9 mouse cellular contexts compared by ENCODE assay signal in genomic region chr12:55778301-55778700, GRCm38 (mm10). TPM values are rescaled to one million over a fixed set of nuclear protein-coding genes. Genes with fewer than 3 reads are reported as not detected.
DNase-seq lines count a peak whose midpoint lies in the region; ATAC-seq and TF ChIP-seq lines count a peak whose summit lies in the region.
"Had no signal": no experiment of that assay in that cellular context is flagged by ENCODE, and none has a peak within 500 bp of the region (broad histone marks: within the 10 kb centered on the region; RNA-seq: fewer than 3 reads in every experiment).

No protein-coding gene starts in this region.

- no peak for TF ChIP-seq POLR2A in liver, adult 2 months (IDR thresholded peaks at IDR 0.05; ENCODE audit: extremely low read depth, insufficient read depth, low read length)
- TF ChIP-seq POLR2A in bone marrow, adult 2 months (IDR thresholded peaks at IDR 0.05; ENCODE audit: borderline replicate concordance, control insufficient read depth, low read depth, low read length) = no peak

- no peak overlapping the region for H3K4me2 ChIP-seq in liver, embryonic 11.5 days
- H3K4me2 ChIP-seq in forebrain, embryonic 12.5 days = no peak overlapping the region

- no peaks in the 10 kb centered on the region for H3K27me3 ChIP-seq in liver, adult 2 months (ENCODE audit: control insufficient read depth, insufficient read depth, low read length)
- H3K27me3 ChIP-seq in liver, embryonic 11.5 days (replicated peaks; ENCODE audit: control insufficient read depth, insufficient read depth, low read length) = no peaks in the 10 kb centered on the region
- no peaks in the 10 kb centered on the region for H3K27me3 ChIP-seq in G1E (ENCODE audit: insufficient read depth, low read length)
- H3K27me3 ChIP-seq in forebrain, embryonic 12.5 days = no peaks in the 10 kb centered on the region

- H3K9ac ChIP-seq in liver, adult 2 months (ENCODE audit: low read depth, low read length) = no peak overlapping the region
- no peak overlapping the region for H3K9ac ChIP-seq in liver, embryonic 11.5 days (ENCODE audit: low read depth, low read length)
- no peak overlapping the region for H3K9ac ChIP-seq in forebrain, embryonic 12.5 days

- no peak overlapping the region for H3K27ac ChIP-seq in liver, adult 2 months (replicated peaks; ENCODE audit: insufficient read depth, low read depth, low read length)
- no peak overlapping the region for H3K27ac ChIP-seq in liver, embryonic 11.5 days (ENCODE audit: low read depth, low read length)
- H3K27ac ChIP-seq in bone marrow, adult 2 months (ENCODE audit: control insufficient read depth, insufficient read depth, low read depth, low read length, poor library complexity) = no peak overlapping the region
- H3K27ac ChIP-seq in forebrain, embryonic 12.5 days = no peak overlapping the region
- H3K27ac ChIP-seq: macrophage had no signal

- WGBS in liver, adult 2 months = 79% methylated on average over 2 of the region's 2 CpGs
- WGBS in liver, embryonic 11.5 days = 80% methylated on average over 2 of the region's 2 CpGs
- 84% methylated on average over 2 of the region's 2 CpGs for WGBS in bone marrow, adult 2 months
- 90% methylated on average over 2 of the region's 2 CpGs for WGBS in forebrain, embryonic 12.5 days

- H3K4me3 ChIP-seq in liver, adult 2 months (ENCODE audit: insufficient read depth, low read depth, low read length) = no peak overlapping the region
- H3K4me3 ChIP-seq in liver, embryonic 11.5 days (ENCODE audit: low read depth, low read length) = no peak overlapping the region
- H3K4me3 ChIP-seq in G1E (ENCODE audit: low read depth, low read length) = no peak overlapping the region
- H3K4me3 ChIP-seq in bone marrow, adult 2 months (replicated peaks; ENCODE audit: control insufficient read depth, low read depth, low read length) = no peak overlapping the region
- no peak overlapping the region for H3K4me3 ChIP-seq in forebrain, embryonic 12.5 days (replicated peaks)

- TF ChIP-seq CTCF in liver, adult 2 months (IDR thresholded peaks at IDR 0.05; ENCODE audit: low read depth, low read length) = peak; percentile 68
- peak; percentile 38; the same call in 1 of the 2 replicates for TF ChIP-seq CTCF in G1E (IDR thresholded peaks at IDR 0.05; ENCODE audit: low read depth, low read length)
- peak; percentile 51 for TF ChIP-seq CTCF in bone marrow, adult 2 months (IDR thresholded peaks at IDR 0.05; ENCODE audit: control insufficient read depth, insufficient read depth, low read length)

- H3K9me3 ChIP-seq in liver, embryonic 11.5 days (ENCODE audit: control insufficient read depth, low read length) = no peaks in the 10 kb centered on the region
- H3K9me3 ChIP-seq in G1E (replicated peaks) = no peaks in the 10 kb centered on the region
- no peaks in the 10 kb centered on the region for H3K9me3 ChIP-seq in forebrain, embryonic 12.5 days

- no peaks in the 10 kb centered on the region for H3K79me2 ChIP-seq in liver, adult 2 months (ENCODE audit: control insufficient read depth, insufficient read depth, low read length)

- ATAC-seq in liver, embryonic 11.5 days (replicated peaks; ENCODE audit: low FRiP score) = no peak; the same call in 1 of the 2 replicates
- ATAC-seq in G1E (ENCODE audit: extremely low read depth, insufficient number of reproducible peaks, low FRiP score, poor library complexity, severe bottlenecking) = no peak
- ATAC-seq in forebrain, embryonic 12.5 days (ENCODE audit: low FRiP score) = no peak

- peaks cover 12% of the 10 kb centered on the region for H3K36me3 ChIP-seq in liver, adult 2 months (ENCODE audit: control insufficient read depth, insufficient read depth, low read length)
- no peaks in the 10 kb centered on the region for H3K36me3 ChIP-seq in liver, embryonic 11.5 days (ENCODE audit: control insufficient read depth, insufficient read depth, low read length)
- peaks cover 49% of the 10 kb centered on the region for H3K36me3 ChIP-seq in G1E (replicated peaks)
- peaks cover 11% of the 10 kb centered on the region; the same call in 1 of the 2 replicates for H3K36me3 ChIP-seq in forebrain, embryonic 12.5 days (replicated peaks)

- no peaks in the 10 kb centered on the region for H3K4me1 ChIP-seq in liver, adult 2 months (ENCODE audit: control insufficient read depth, insufficient read depth, low read length)
- H3K4me1 ChIP-seq in liver, embryonic 11.5 days (replicated peaks; ENCODE audit: control insufficient read depth, insufficient read depth, low read length) = no peaks in the 10 kb centered on the region
- H3K4me1 ChIP-seq in G1E (ENCODE audit: insufficient read depth, low read depth, low read length) = peaks cover 2% of the 10 kb centered on the region; the same call in 1 of the 2 replicates
- no peaks in the 10 kb centered on the region; the same call in 1 of the 2 replicates for H3K4me1 ChIP-seq in bone marrow, adult 2 months (ENCODE audit: control insufficient read depth, insufficient read depth, low read length)
- H3K4me1 ChIP-seq in forebrain, embryonic 12.5 days = no peaks in the 10 kb centered on the region

- intact Hi-C loops in heart, postnatal 10 days (cut with DNase I) = loop anchor here (1.0 kb wide), 1 partner anchor 53 kb away; no protein-coding TSS in a partner anchor
- intact Hi-C loops in left cerebral cortex, postnatal 36 days (cut with DNase I) = loop anchor here (5.0 kb wide), 1 partner anchor 44 kb away; the partner anchor contains the start of gene Ralgapa1

- DNase-seq in liver, adult 2 months (ENCODE audit: extremely low read depth, low read depth, low spot score) = peak; percentile 13
- no peak for DNase-seq in liver, embryonic 11.5 days (ENCODE audit: low spot score)
- DNase-seq in G1E (ENCODE audit: low spot score) = peak; percentile 11
- peak; percentile 31 to 57 for DNase-seq in heart, postnatal 10 days
- peak; percentile 51 for DNase-seq in lung, postnatal 36 days
- DNase-seq in left cerebral cortex, postnatal 36 days (ENCODE audit: low spot score in 2 of 2) = no peak

RNA-seq across cellular contexts. Expression of gene Ralgapa1, which starts 42.7 kb away (rescaled TPM):
- 7.7 and 14.4 TPM in 2 replicates for total RNA-seq in liver, adult 2 months (2014; rRNA removed)
- 2.7 and 3.3 TPM in 2 replicates for polyA plus RNA-seq in liver, adult 2 months (2012; rRNA removed)
- 12.0 and 12.3 TPM in 2 replicates for polyA plus RNA-seq in liver, embryonic 11.5 days (2014; fragmentation: Nextera tagmentation; extraction: Ambion mirVana)
- total RNA-seq in G1E (2014; fragmentation: Nextera tagmentation) (169 and 177 TPM in 2 replicates), G1E (2017) (49.1 and 57.9 TPM in 2 replicates)
- 13.3 and 13.6 TPM in 2 replicates for polyA plus RNA-seq in G1E (2012)
- 6.5 and 10.3 TPM in 2 replicates for polyA plus RNA-seq in bone marrow, adult 2 months (2011; ENCODE audit: insufficient read depth, insufficient read length, low replicate concordance, missing spikeins)
- total RNA-seq in heart, postnatal 10 days (2021) = 10 to 100 TPM; 56.1 to 64.5 TPM
- 18.3 and 25.3 TPM in 2 replicates for polyA plus RNA-seq in forebrain, embryonic 12.5 days (2016; fragmentation: Nextera tagmentation; extraction: Ambion mirVana)
- 100 to 1,000 TPM; 102 to 132 TPM for total RNA-seq in left cerebral cortex, postnatal 36 days (2021)

RNA-seq across cellular contexts. Expression of gene Brms1l, which starts 57.8 kb away (rescaled TPM):
- total RNA-seq in liver, adult 2 months (2014; rRNA removed) = 2.7 and 3.1 TPM in 2 replicates
- polyA plus RNA-seq in liver, adult 2 months (2012; rRNA removed) = 1.8 and 2.6 TPM in 2 replicates
- 30.8 and 32.1 TPM in 2 replicates for polyA plus RNA-seq in liver, embryonic 11.5 days (2014; fragmentation: Nextera tagmentation; extraction: Ambion mirVana)
- total RNA-seq in G1E (2014; fragmentation: Nextera tagmentation) (36.3 and 37.9 TPM in 2 replicates), G1E (2017) (34.8 and 35.9 TPM in 2 replicates)
- polyA plus RNA-seq in G1E (2012) = 111 and 115 TPM in 2 replicates
- 8.5 and 28.3 TPM in 2 replicates for polyA plus RNA-seq in bone marrow, adult 2 months (2011; ENCODE audit: insufficient read depth, insufficient read length, low replicate concordance, missing spikeins)
- total RNA-seq in heart, postnatal 10 days (2021) = 10 to 100 TPM; 27.4 to 28.4 TPM
- 45.0 and 47.2 TPM in 2 replicates for polyA plus RNA-seq in forebrain, embryonic 12.5 days (2016; fragmentation: Nextera tagmentation; extraction: Ambion mirVana)
- 10 to 100 TPM; 58.8 to 65.1 TPM for total RNA-seq in left cerebral cortex, postnatal 36 days (2021)

Comparison
In these comparisons a context has a peak if more than half of its experiments do, and no peak if none do; other contexts are left out.
1. DNase-seq: peak in liver, adult 2 months (single experiment), G1E (single experiment), heart, postnatal 10 days (2 of 2) and lung, postnatal 36 days (single experiment); none in liver, embryonic 11.5 days (single experiment) and left cerebral cortex, postnatal 36 days (0 of 2).
2. Peak in every context shown above with its lines, with median percentiles within 50 percentile points of each other: CTCF ChIP-seq.